Mouse (Mus musculus): ENCODE data around the gene Clstn1. TPM values are rescaled to one million over a fixed set of nuclear protein-coding genes. Genes with fewer than 3 reads are reported as not detected.
A peak's percentile ranks its signal among the peaks of the same experiment; 100 is the strongest.

Clstn1 gene
- total and polyA plus RNA-seq, 2 experiments from 2014 or later, result 206 to 590 TPM

DNA sequence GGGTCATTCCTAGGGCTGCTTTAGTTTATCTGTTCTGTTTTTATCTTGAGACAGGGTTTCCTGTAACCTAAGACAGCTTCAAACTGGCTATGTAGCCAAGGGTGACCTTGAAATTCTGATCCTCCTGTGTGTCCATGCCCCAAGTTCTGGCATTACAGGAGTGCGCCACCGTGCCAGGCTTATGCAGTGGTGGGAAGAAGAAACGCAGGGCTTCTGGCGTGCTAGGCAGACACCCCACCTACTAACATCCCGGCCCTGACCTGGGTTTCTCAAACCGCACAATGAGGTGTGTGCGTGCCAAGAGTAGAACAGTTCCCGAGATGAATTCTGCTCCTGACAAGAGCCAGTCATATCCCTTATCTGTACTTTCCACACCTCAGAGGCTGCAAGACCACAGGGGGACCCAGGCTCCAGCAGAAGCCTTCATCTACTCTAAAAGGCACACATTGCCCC lies 104.6 kb downstream of the Clstn1 start:
- Histone ChIP-seq H3K9me3 (ENCODE audit: low read length) (no peaks in the 10 kb centered on the region), H3K36me3 (ENCODE audit: insufficient read depth, low read length) (no peaks in the 10 kb centered on the region), H3K27ac (no peak overlapping the region), H3K4me2 (ENCODE audit: low read depth, low read length) (no peak overlapping the region), H3K4me3 (ENCODE audit: low read length) (no peak overlapping the region), H3K27me3 (ENCODE audit: insufficient read depth, low read length) (no peaks in the 10 kb centered on the region), H3K4me1 (ENCODE audit: insufficient read depth, low read length) (no peaks in the 10 kb centered on the region), H3K9ac (replicated peaks; ENCODE audit: low read length) (no peak overlapping the region)
- DNase-seq (ENCODE audit: low spot score) (no peak), ATAC-seq (no peak)
- WGBS, result 87% methylated on average over 8 of the region's 8 CpGs
- TF ChIP-seq CTCF (IDR thresholded peaks at IDR 0.05; ENCODE audit: low read depth), result no peak

DNA sequence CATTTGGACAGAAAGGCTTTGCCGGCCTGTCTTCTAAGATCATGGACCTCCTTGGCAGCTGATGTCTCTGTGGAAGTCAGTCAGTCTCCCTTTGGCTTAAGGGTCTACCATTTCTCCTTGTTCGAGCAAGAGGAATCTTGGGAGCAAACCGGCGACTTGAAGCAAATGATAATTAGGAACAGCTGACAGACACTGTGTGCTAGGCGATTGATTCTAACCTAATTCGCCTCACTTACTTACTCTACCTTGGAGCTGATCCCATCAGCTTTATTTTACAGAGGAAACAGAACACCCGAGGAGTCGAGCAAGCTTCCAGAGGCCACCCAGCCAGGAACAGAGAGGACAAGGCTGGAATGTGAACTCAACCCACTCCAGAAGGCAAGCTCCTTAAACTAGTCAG lies 105.1 kb downstream of the Clstn1 start:
- Histone ChIP-seq H3K27ac (no peak overlapping the region), H3K9ac (replicated peaks; ENCODE audit: low read length) (no peak overlapping the region), H3K4me2 (ENCODE audit: low read depth, low read length) (no peak overlapping the region), H3K4me1 (ENCODE audit: insufficient read depth, low read length) (peaks cover under 1% of the 10 kb centered on the region; the same call in 1 of the 2 replicates), H3K27me3 (ENCODE audit: insufficient read depth, low read length) (no peaks in the 10 kb centered on the region), H3K4me3 (ENCODE audit: low read length) (no peak overlapping the region), H3K36me3 (ENCODE audit: insufficient read depth, low read length) (no peaks in the 10 kb centered on the region), H3K9me3 (ENCODE audit: low read length) (no peaks in the 10 kb centered on the region)
- no peak for TF ChIP-seq CTCF (IDR thresholded peaks at IDR 0.05; ENCODE audit: low read depth)
- no peak for ATAC-seq
- DNase-seq (ENCODE audit: low spot score), result no peak
- 64% methylated on average over 8 of the region's 8 CpGs for WGBS

DNA sequence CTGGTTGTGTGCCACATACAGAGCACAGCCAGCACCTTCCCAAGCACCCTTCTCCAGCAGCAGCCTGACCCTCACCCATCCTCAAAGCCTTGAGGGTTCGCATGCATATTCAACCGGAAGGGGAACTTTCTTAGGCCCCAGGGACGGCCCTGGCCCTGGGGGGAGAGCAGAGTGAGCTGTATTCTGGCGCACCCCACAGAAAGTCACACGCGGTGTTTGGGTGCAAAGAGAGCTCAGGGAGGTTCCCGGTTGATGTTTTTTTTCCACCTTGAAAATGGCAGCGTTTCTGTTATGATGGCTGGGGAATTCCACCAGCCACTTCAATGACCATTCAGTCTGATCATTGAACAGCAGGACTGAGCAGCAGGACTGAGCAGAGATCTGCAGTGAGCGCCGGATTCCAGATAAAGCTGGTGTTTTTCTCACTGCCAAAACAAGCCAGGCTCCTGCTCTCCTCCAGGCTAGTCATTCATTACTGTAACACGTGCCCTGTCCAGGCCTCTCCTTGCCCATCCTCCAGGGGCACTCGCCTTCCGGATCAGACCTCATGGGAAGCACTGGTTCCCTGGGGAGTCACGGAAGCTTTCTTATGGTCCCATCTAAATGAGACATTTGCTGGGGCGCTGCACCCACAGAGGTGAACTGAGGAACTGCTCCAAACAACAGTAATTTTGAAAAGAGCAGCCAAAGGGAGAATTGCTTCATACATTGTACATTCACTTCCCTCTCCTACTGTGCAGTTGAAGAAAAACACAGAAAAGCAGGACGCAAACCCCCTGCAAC lies 110.1 kb downstream of the Clstn1 start:
- DNase-seq (ENCODE audit: low spot score) (peak; percentile 55), ATAC-seq (peak; percentile 73)

DNA sequence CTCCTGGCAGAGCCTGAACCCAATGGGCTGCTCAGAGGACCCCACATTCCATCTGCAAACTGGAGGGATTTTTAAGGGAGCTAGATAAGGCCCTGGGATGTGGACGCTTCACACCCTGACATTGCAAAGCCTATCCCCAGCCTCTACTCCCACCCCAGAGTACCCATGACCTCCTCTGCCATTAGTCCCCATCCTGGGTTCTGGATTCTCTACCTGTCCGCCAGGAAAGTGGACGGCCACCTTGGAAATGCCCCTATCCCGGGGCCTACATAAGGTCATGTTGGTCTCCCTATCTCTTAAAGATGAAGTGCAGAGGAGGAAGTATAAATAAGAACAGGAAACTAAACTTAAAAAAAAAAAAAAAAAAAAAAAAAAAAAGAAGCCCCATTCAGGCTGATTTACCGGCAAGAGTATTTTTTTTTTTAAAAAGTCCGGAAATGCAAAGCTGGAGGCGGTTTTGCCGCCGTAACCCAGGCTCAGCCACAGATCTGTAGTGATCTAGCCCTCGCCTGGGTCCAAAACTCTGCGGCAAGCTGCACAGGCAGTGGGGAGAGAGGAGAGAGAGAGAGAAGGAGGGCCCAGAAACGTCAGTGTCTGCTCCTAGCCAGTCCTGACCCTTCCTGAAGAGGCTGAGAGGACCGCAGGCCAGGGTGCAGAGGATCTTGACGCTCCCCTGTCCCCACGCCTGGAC lies 111.4 kb downstream of the Clstn1 start:
- no peak for TF ChIP-seq CTCF (IDR thresholded peaks at IDR 0.05; ENCODE audit: low read depth)
- Histone ChIP-seq H3K9me3 (ENCODE audit: low read length) (no peaks in the 10 kb centered on the region), H3K4me1 (ENCODE audit: insufficient read depth, low read length) (peaks cover 11% of the 10 kb centered on the region), H3K27me3 (ENCODE audit: insufficient read depth, low read length) (peaks cover 5% of the 10 kb centered on the region; the same call in 1 of the 2 replicates), H3K9ac (replicated peaks; ENCODE audit: low read length) (no peak overlapping the region), H3K4me3 (ENCODE audit: low read length) (peak overlapping the region; percentile 39), H3K4me2 (ENCODE audit: low read depth, low read length) (peak overlapping the region; percentile 70), H3K36me3 (ENCODE audit: insufficient read depth, low read length) (no peaks in the 10 kb centered on the region), H3K27ac (no peak overlapping the region)
- peak; percentile 30; the same call in 1 of the 2 replicates for ATAC-seq
- 22% methylated on average over 15 of the region's 15 CpGs for WGBS
- DNase-seq (ENCODE audit: low spot score), result no peak

More for the DNA sequence above, 110.1 kb downstream of the Clstn1 start:
- Histone ChIP-seq H3K36me3 (ENCODE audit: insufficient read depth, low read length) (no peaks in the 10 kb centered on the region), H3K27ac (no peak overlapping the region), H3K4me2 (ENCODE audit: low read depth, low read length) (no peak overlapping the region), H3K4me1 (ENCODE audit: insufficient read depth, low read length) (peaks cover 11% of the 10 kb centered on the region), H3K9me3 (ENCODE audit: low read length) (no peaks in the 10 kb centered on the region), H3K27me3 (ENCODE audit: insufficient read depth, low read length) (peaks cover 5% of the 10 kb centered on the region; the same call in 1 of the 2 replicates), H3K9ac (replicated peaks; ENCODE audit: low read length) (no peak overlapping the region), H3K4me3 (ENCODE audit: low read length) (no peak overlapping the region)
- peak; percentile 34; the same call in 1 of the 2 replicates for TF ChIP-seq CTCF (IDR thresholded peaks at IDR 0.05; ENCODE audit: low read depth)
- 24% methylated on average over 16 of the region's 16 CpGs for WGBS

DNA sequence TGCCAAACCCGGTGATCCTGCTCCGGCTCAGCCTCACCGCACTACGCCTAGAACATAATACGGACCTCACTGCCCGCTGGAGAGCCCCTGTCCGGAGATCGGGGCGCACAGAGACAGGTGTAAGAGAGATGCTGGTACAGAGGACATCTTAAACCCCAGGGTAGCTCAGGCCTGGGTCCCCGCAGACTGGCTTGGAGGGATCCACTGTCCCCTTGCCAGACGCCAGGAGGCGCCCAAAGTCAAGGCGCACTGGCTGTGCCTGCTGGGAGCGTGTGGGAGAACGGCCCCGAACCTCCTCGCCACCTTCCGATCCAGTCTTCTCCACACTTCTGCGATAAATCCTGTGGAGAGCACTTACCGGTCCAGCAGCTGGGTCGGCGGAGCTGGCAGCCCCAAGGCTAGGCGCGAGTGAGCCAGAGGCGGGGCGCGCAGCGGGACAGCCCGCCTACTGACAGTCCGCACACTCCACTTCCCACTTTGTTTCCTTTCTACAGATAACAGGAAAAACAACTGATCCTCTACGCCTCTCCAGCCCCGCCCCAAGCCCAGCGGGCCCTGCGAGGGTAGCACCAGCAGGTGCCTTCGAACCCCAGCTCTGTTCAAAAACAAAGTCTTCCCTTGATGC lies 112.0 kb downstream of the Clstn1 start:
- WGBS, result 2% methylated on average over 35 of the region's 35 CpGs
- peak; percentile 67 for DNase-seq (ENCODE audit: low spot score)
- H3K27me3 ChIP-seq (ENCODE audit: insufficient read depth, low read length), result peaks cover 5% of the 10 kb centered on the region; the same call in 1 of the 2 replicates
- H3K27ac ChIP-seq, result no peak overlapping the region; the same call in 1 of the 2 replicates
- H3K4me2 ChIP-seq (ENCODE audit: low read depth, low read length), result peak overlapping the region; percentile 70
- ATAC-seq, result peak; percentile 69
- peak overlapping the region; percentile 39 for H3K4me3 ChIP-seq (ENCODE audit: low read length)
- TF ChIP-seq CTCF (IDR thresholded peaks at IDR 0.05; ENCODE audit: low read depth), result peak; percentile 71
- H3K9me3 ChIP-seq (ENCODE audit: low read length), result no peaks in the 10 kb centered on the region
- peak overlapping the region; percentile 48 for H3K9ac ChIP-seq (replicated peaks; ENCODE audit: low read length)
- no peaks in the 10 kb centered on the region for H3K36me3 ChIP-seq (ENCODE audit: insufficient read depth, low read length)
- peaks cover 11% of the 10 kb centered on the region for H3K4me1 ChIP-seq (ENCODE audit: insufficient read depth, low read length)

Small RNAs within 50 kb of the gene (microRNA-seq; reads per million reads assigned to microRNA genes)
- gene Mir5616 (0 to 0.71 reads per million in 2 experiments), gene Mir7023 (0 to 0.53 reads per million in 2 experiments)

Other genes with a start within 250 kb of the Clstn1 start
- gene Ube4b, start 159.7 kb upstream of the Clstn1 start, total RNA-seq (2014; rRNA removed), result 81.6 and 117 TPM in 2 replicates
- gene Ube4b, start 159.7 kb upstream of the Clstn1 start, polyA plus RNA-seq (2015; fragmentation: Nextera tagmentation; extraction: Ambion mirVana), result 44.3 and 48.1 TPM in 2 replicates
- not detected in 2 replicates for gene Rbp7, start 131.5 kb upstream of the Clstn1 start, total RNA-seq (2014; rRNA removed)
- 0.34 TPM in 1 of 2 replicates, not detected in the other for gene Rbp7, start 131.5 kb upstream of the Clstn1 start, polyA plus RNA-seq (2015; fragmentation: Nextera tagmentation; extraction: Ambion mirVana)
- not detected in 2 replicates for gene Tmem274, start 109.1 kb upstream of the Clstn1 start, total RNA-seq (2014; rRNA removed)
- gene Tmem274, start 109.1 kb upstream of the Clstn1 start, polyA plus RNA-seq (2015; fragmentation: Nextera tagmentation; extraction: Ambion mirVana), result not detected in 2 replicates
- gene Nmnat1, start 101.3 kb upstream of the Clstn1 start, total RNA-seq (2014; rRNA removed), result 8.4 and 9.9 TPM in 2 replicates
- 7.1 and 7.8 TPM in 2 replicates for gene Nmnat1, start 101.3 kb upstream of the Clstn1 start, polyA plus RNA-seq (2015; fragmentation: Nextera tagmentation; extraction: Ambion mirVana)
- 32.2 and 33.5 TPM in 2 replicates for gene Lzic, start 101.2 kb upstream of the Clstn1 start, total RNA-seq (2014; rRNA removed)
- 33.5 and 34.8 TPM in 2 replicates for gene Lzic, start 101.2 kb upstream of the Clstn1 start, polyA plus RNA-seq (2015; fragmentation: Nextera tagmentation; extraction: Ambion mirVana)
- 94.1 and 112 TPM in 2 replicates for gene Ctnnbip1, start 68.2 kb upstream of the Clstn1 start, total RNA-seq (2014; rRNA removed)
- gene Ctnnbip1, start 68.2 kb upstream of the Clstn1 start, polyA plus RNA-seq (2015; fragmentation: Nextera tagmentation; extraction: Ambion mirVana), result 105 and 109 TPM in 2 replicates
- 17.4 and 20.8 TPM in 2 replicates for gene Pik3cd, start 116.1 kb downstream of the Clstn1 start, total RNA-seq (2014; rRNA removed)
- 9.2 and 10.1 TPM in 2 replicates for gene Pik3cd, start 116.1 kb downstream of the Clstn1 start, polyA plus RNA-seq (2015; fragmentation: Nextera tagmentation; extraction: Ambion mirVana)
- gene Tmem201, start 151.6 kb downstream of the Clstn1 start, total RNA-seq (2014; rRNA removed), result 69.8 and 80.2 TPM in 2 replicates
- gene Tmem201, start 151.6 kb downstream of the Clstn1 start, polyA plus RNA-seq (2015; fragmentation: Nextera tagmentation; extraction: Ambion mirVana), result 41.2 and 44.7 TPM in 2 replicates
- 20.4 and 21.6 TPM in 2 replicates for gene Slc25a33, start 187.8 kb downstream of the Clstn1 start, total RNA-seq (2014; rRNA removed)
- 38.2 and 39.6 TPM in 2 replicates for gene Slc25a33, start 187.8 kb downstream of the Clstn1 start, polyA plus RNA-seq (2015; fragmentation: Nextera tagmentation; extraction: Ambion mirVana)